Mouse (Mus musculus): ENCODE results near the gene Gata1. TPM values are rescaled to one million over a fixed set of nuclear protein-coding genes. Genes with fewer than 3 reads are reported as not detected.

The Gata1 gene
- polyA plus RNA-seq, 1 experiment from 2014 or later: 1.6 TPM

DNA sequence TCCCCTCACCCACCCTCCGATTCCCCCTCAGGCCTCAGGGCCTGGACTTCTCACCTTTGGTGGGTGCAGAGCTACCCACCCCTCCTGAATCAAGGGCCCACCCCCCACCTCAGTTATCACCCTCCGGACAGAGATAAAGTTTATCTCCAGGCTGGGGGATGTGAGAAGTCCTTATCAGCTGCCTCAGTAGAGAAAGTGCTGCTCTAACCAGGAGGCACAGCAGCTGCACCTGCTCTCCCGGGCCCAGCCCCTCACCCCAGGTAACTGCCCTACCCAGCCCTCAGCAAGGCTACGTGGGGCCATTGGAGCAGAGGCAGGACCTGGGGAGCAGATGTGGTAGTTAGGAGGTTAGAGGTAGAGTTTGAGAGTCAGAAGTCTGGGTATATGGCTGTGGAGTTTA lies 11.7 kb downstream of the Gata1 start:
- Histone ChIP-seq H3K9me3 (ENCODE audit: low read depth, low read length) (no peaks in the 10 kb centered on the region), H3K4me3 (ENCODE audit: low read depth, low read length) (peak overlapping the region; percentile 2; the same call in 1 of the 2 replicates), H3K4me2 (no peak overlapping the region), H3K27ac (ENCODE audit: low read depth) (no peak overlapping the region), H3K4me1 (ENCODE audit: insufficient read depth) (no peaks in the 10 kb centered on the region), H3K27me3 (ENCODE audit: insufficient read depth, low read length) (no peaks in the 10 kb centered on the region), H3K36me3 (ENCODE audit: insufficient read depth) (no peaks in the 10 kb centered on the region), H3K9ac (no peak overlapping the region; the same call in 1 of the 2 replicates)
- ATAC-seq (ENCODE audit: insufficient read depth): no peak
- WGBS: 40% methylated on average over 4 of the region's 4 CpGs
- DNase-seq: no peak
- TF ChIP-seq CTCF (IDR thresholded peaks at IDR 0.05; ENCODE audit: low read depth): no peak

- no peak for TF ChIP-seq CTCF (IDR thresholded peaks at IDR 0.05; ENCODE audit: low read depth)
- H3K36me3 ChIP-seq (ENCODE audit: insufficient read depth): no peaks in the 10 kb centered on the region
- ATAC-seq (ENCODE audit: insufficient read depth): no peak
Observed at GRCm38 (mm10) chrX:7963829-7964626, 13.8 kb downstream of the Gata1 start.

DNA sequence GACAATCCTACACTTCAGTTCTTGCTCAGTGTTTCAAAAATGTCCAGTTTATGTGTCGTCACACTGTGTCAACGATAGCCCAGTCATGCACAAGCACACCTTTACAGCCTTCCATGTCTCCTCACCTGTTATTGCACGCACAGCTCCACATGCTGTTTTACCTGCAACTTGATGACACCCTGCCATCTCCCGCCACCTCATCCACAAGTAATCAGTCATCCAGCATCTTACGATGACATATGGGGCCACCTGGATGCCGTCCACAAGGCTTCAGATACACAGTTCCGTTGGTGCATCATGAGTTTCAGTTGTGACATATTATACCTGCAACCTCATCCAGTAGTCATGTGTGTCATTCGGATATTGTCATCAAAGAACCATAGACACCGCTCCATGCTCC lies 19.0 kb downstream of the Gata1 start:
- Histone ChIP-seq H3K9me3 (ENCODE audit: low read depth, low read length) (no peaks in the 10 kb centered on the region), H3K9ac (no peak overlapping the region), H3K4me2 (no peak overlapping the region), H3K27ac (ENCODE audit: low read depth) (no peak overlapping the region), H3K4me3 (ENCODE audit: low read depth, low read length) (no peak overlapping the region), H3K4me1 (ENCODE audit: insufficient read depth) (no peaks in the 10 kb centered on the region), H3K27me3 (ENCODE audit: insufficient read depth, low read length) (no peaks in the 10 kb centered on the region), H3K36me3 (ENCODE audit: insufficient read depth) (no peaks in the 10 kb centered on the region)
- no peak for ATAC-seq (ENCODE audit: insufficient read depth)
- no peak for TF ChIP-seq CTCF (IDR thresholded peaks at IDR 0.05; ENCODE audit: low read depth)
- no peak for DNase-seq
- 85% methylated on average over 9 of the region's 9 CpGs for WGBS

More at GRCm38 (mm10) chrX:7963829-7964626, 13.8 kb downstream of the Gata1 start:
- Histone ChIP-seq H3K4me1 (ENCODE audit: insufficient read depth) (no peaks in the 10 kb centered on the region), H3K27me3 (ENCODE audit: insufficient read depth, low read length) (no peaks in the 10 kb centered on the region), H3K4me2 (no peak overlapping the region), H3K27ac (ENCODE audit: low read depth) (no peak overlapping the region), H3K9ac (no peak overlapping the region), H3K9me3 (ENCODE audit: low read depth, low read length) (no peaks in the 10 kb centered on the region), H3K4me3 (ENCODE audit: low read depth, low read length) (no peak overlapping the region)
- 68% methylated on average over 7 of the region's 7 CpGs for WGBS
- DNase-seq: no peak

DNA sequence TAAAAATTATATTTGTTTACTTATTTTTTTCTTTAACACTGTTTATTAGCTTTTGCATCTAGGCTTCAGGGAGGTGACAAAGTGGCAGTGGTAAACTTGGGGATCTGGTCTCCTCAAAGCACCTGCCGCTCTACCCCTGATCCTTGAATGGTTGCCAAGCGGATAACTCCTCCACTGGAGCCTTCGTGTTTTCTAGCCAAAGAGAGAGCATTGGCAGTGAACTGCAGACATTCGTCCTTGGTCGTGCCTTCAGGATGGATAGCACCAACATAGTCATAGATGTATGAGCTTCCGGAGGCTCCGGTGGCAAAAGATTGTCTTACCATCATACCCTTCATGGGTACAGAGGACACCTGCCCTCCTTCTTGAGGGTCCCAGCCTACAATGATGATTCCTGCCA lies 27.8 kb downstream of the Gata1 start:
- Histone ChIP-seq H3K4me2 (no peak overlapping the region), H3K36me3 (ENCODE audit: insufficient read depth) (no peaks in the 10 kb centered on the region), H3K27ac (ENCODE audit: low read depth) (no peak overlapping the region), H3K4me3 (ENCODE audit: low read depth, low read length) (no peak overlapping the region), H3K27me3 (ENCODE audit: insufficient read depth, low read length) (no peaks in the 10 kb centered on the region), H3K4me1 (ENCODE audit: insufficient read depth) (no peaks in the 10 kb centered on the region), H3K9me3 (ENCODE audit: low read depth, low read length) (no peaks in the 10 kb centered on the region), H3K9ac (no peak overlapping the region)
- 90% methylated on average over 7 of the region's 7 CpGs for WGBS
- no peak for DNase-seq
- ATAC-seq (ENCODE audit: insufficient read depth): no peak
- no peak for TF ChIP-seq CTCF (IDR thresholded peaks at IDR 0.05; ENCODE audit: low read depth)

GRCm38 (mm10) chrX:7947900-7948492 lies 29.9 kb downstream of the Gata1 start:
- peak overlapping the region; percentile 34 for H3K9ac ChIP-seq
- no peak for TF ChIP-seq CTCF (IDR thresholded peaks at IDR 0.05; ENCODE audit: low read depth)
- H3K36me3 ChIP-seq (ENCODE audit: insufficient read depth): no peaks in the 10 kb centered on the region
- peak; percentile 95 for DNase-seq
- no peaks in the 10 kb centered on the region for H3K4me1 ChIP-seq (ENCODE audit: insufficient read depth)
- peak overlapping the region; percentile 48 for H3K4me3 ChIP-seq (ENCODE audit: low read depth, low read length)
- H3K27ac ChIP-seq (ENCODE audit: low read depth): no peak overlapping the region
- peak overlapping the region; percentile 58 for H3K4me2 ChIP-seq
- H3K27me3 ChIP-seq (ENCODE audit: insufficient read depth, low read length): no peaks in the 10 kb centered on the region
- no peaks in the 10 kb centered on the region for H3K9me3 ChIP-seq (ENCODE audit: low read depth, low read length)
- WGBS: 7% methylated on average over 38 of the region's 38 CpGs
- ATAC-seq (ENCODE audit: insufficient read depth): peak; percentile 99

DNA sequence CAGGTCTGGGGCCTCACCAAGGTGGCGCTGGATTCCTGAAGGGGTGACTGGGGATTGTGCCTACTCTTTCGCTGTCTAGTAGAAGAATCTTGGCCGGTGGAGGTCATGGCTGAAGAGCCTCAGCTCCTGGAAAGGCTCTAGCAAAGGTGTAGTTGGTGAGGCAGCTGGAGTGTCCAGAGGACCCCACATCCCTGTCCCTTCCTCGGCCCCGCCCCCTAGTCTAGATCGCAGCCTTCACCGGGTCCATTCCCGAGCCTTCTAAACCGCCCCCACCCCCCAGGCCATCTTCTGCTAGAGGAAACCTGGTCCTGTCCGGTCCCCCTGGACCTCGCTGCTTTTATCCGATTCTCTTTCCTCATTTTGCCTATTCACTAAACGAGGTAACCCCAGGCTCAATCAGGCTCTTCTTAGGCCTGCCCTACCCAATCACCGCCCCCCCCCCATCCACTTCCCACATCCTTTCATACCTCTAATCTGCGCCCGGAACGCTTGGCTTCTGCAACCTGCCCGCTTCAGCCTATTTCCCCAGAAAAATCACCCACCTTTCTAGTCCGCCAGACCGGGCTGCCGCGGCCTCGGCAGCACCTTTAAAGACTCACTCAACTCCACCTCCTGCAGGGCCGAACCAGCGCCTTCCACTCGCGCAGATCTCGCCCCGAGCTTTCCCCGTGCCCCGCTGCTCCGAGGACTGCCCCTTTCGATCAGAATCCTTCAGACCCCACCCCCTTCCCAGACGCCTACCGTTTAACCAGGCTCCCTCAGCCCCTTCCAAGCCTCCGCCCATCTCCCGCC lies 30.6 kb downstream of the Gata1 start, which contains the start of gene Hdac6:
Hdac6 (minus strand) TSS at position 782 of the 792 bp plus-strand sequence.
- no peaks in the 10 kb centered on the region for H3K4me1 ChIP-seq (ENCODE audit: insufficient read depth)
- H3K4me2 ChIP-seq: peak within 1 kb of the TSS; percentile 62
- TF ChIP-seq CTCF (IDR thresholded peaks at IDR 0.05; ENCODE audit: low read depth): no peak
- H3K9me3 ChIP-seq (ENCODE audit: low read depth, low read length): no peaks in the 10 kb centered on the region
- H3K27me3 ChIP-seq (ENCODE audit: insufficient read depth, low read length): no peaks in the 10 kb centered on the region
- WGBS: 13% methylated on average over 35 of the region's 37 CpGs
- peak within 1 kb of the TSS; percentile 48 for H3K9ac ChIP-seq
- no peak for DNase-seq
- H3K36me3 ChIP-seq (ENCODE audit: insufficient read depth): no peaks in the 10 kb centered on the region
- ATAC-seq (ENCODE audit: insufficient read depth): peak; percentile 36
- no peak within 1 kb of the TSS for H3K27ac ChIP-seq (ENCODE audit: low read depth)
- H3K4me3 ChIP-seq (ENCODE audit: low read depth, low read length): peak within 1 kb of the TSS; percentile 48

DNA sequence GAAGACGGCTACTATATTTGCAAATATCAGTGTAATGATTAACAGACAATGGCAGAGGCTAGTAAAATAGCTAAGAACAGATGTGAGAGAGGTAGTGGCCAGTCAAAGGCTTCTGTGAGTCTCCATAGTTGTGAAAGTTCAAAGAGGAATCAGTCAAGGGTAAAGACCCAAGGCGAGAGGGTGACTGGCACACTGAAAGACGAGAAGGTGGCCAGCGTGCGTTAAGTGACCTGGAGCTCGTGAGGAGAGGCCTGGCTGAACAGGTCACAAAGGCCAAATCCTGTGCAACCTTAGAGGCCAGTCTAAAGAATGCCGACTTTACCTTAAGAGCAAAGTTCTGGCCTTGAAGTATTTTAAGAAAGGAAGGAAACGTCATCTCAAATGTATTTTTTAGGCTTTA lies 32.3 kb downstream of the Gata1 start:
- Histone ChIP-seq H3K4me3 (ENCODE audit: low read depth, low read length) (no peak overlapping the region), H3K4me1 (ENCODE audit: insufficient read depth) (no peaks in the 10 kb centered on the region), H3K27me3 (ENCODE audit: insufficient read depth, low read length) (no peaks in the 10 kb centered on the region), H3K9me3 (ENCODE audit: low read depth, low read length) (no peaks in the 10 kb centered on the region), H3K9ac (no peak overlapping the region), H3K4me2 (no peak overlapping the region), H3K36me3 (ENCODE audit: insufficient read depth) (no peaks in the 10 kb centered on the region), H3K27ac (ENCODE audit: low read depth) (no peak overlapping the region)
- DNase-seq (no peak), ATAC-seq (ENCODE audit: insufficient read depth) (no peak)
- TF ChIP-seq CTCF (IDR thresholded peaks at IDR 0.05; ENCODE audit: low read depth): no peak
- WGBS: 72% methylated on average over 8 of the region's 8 CpGs

Data from lung, embryonic 14.5 days (tissue).